Comparison of ENCODE assay signal across 8 mouse cellular contexts in genomic region chr7:114317389-114317792, GRCm38 (mm10). TPM values are rescaled to one million over a fixed set of nuclear protein-coding genes. Genes with fewer than 3 reads are reported as not detected.
DNase-seq lines count a peak whose midpoint lies in the region; TF ChIP-seq lines count a peak whose summit lies in the region.

No protein-coding gene starts in this region.

- no peak overlapping the region for H3ac ChIP-seq in myocyte (ENCODE audit: control insufficient read depth, insufficient read length)

- H3K4me2 ChIP-seq in myocyte (ENCODE audit: low read depth) = peak overlapping the region; percentile 39

- H3K79me2 ChIP-seq in myocyte (ENCODE audit: control insufficient read depth, insufficient read depth) = no peaks in the 10 kb centered on the region

- H3K36me3 ChIP-seq in kidney, adult 2 months (ENCODE audit: control insufficient read depth, insufficient read depth, low read length) = no peaks in the 10 kb centered on the region
- H3K36me3 ChIP-seq in myocyte (ENCODE audit: control insufficient read depth, insufficient read depth) = no peaks in the 10 kb centered on the region

- peak; percentile 47 for DNase-seq in kidney, adult 2 months
- DNase-seq in kidney, adult 18-20 months = no peak
- DNase-seq in NIH3T3 (ENCODE audit: low read depth) = peak; percentile 20
- peak; percentile 73 for DNase-seq in heart, adult 8-10 months (ENCODE audit: low spot score)
- DNase-seq in kidney, postnatal 36 days = peak; percentile 31 to 43
- DNase-seq in urinary bladder, postnatal 36 days (ENCODE audit: low spot score in 2 of 2) = peak; percentile 44 to 47
- no peak for DNase-seq in cerebellum, adult 18-20 months

- no peak overlapping the region for H3K4me3 ChIP-seq in kidney, adult 2 months (ENCODE audit: insufficient read depth, low read depth, low read length)
- no peak overlapping the region for H3K4me3 ChIP-seq in myocyte

- H3K27ac ChIP-seq in kidney, adult 2 months (ENCODE audit: insufficient read depth, low read depth, low read length) = peak overlapping the region; percentile 51; the same call in 1 of the 2 replicates

- WGBS in kidney, adult 2 months = 49% methylated on average over 5 of the region's 5 CpGs

- TF ChIP-seq CTCF in kidney, adult 2 months (conservative IDR thresholded peaks at IDR 0.05; ENCODE audit: insufficient read depth, insufficient read length, low read depth, low read length) = no peak

- H3K4me1 ChIP-seq in kidney, adult 2 months (ENCODE audit: control insufficient read depth, insufficient read depth, low read length) = no peaks in the 10 kb centered on the region; the same call in 1 of the 2 replicates

- no peaks in the 10 kb centered on the region for H3K27me3 ChIP-seq in kidney, adult 2 months (replicated peaks; ENCODE audit: control insufficient read depth, insufficient read depth, low read length)
- no peaks in the 10 kb centered on the region for H3K27me3 ChIP-seq in myocyte (ENCODE audit: control insufficient read depth, insufficient read depth, insufficient read length)

- no peak for TF ChIP-seq POLR2A in kidney, adult 2 months (IDR thresholded peaks at IDR 0.05; ENCODE audit: low read depth, low read length)
- TF ChIP-seq POLR2A in myocyte (IDR thresholded peaks at IDR 0.05; ENCODE audit: insufficient read length, low read depth) = no peak

TF ChIP-seq in myocyte, 11 proteins besides CTCF, POLR2A, EP300 and RAD21:
- TF ChIP-seq MYOD1 (IDR thresholded peaks at IDR 0.05; ENCODE audit: control insufficient read depth in 1 of 3, insufficient read length in 2 of 3, low read depth in 2 of 3) (no peak), CEBPB (IDR thresholded peaks at IDR 0.05; ENCODE audit: insufficient read depth, poor library complexity, severe bottlenecking) (no peak), TCF3 (IDR thresholded peaks at IDR 0.05; ENCODE audit: insufficient read length, low read depth) (no peak), POLR2AphosphoS2 (IDR thresholded peaks at IDR 0.05; ENCODE audit: insufficient read length, low read depth) (no peak), MAX (IDR thresholded peaks at IDR 0.05; ENCODE audit: low read depth) (no peak), TCF12 (IDR thresholded peaks at IDR 0.05; ENCODE audit: insufficient read depth, poor library complexity, severe bottlenecking) (no peak), USF1 (IDR thresholded peaks at IDR 0.05; ENCODE audit: low read depth) (no peak), SRF (IDR thresholded peaks at IDR 0.05; ENCODE audit: control insufficient read depth, insufficient read length, low read depth) (no peak)

RNA-seq across cellular contexts. Expression of gene Psma1, which starts 41.5 kb away (rescaled TPM):
- polyA plus RNA-seq in kidney, adult 2 months (2012; rRNA removed) = 88.7 and 115 TPM in 2 replicates
- 100 to 1,000 TPM; 129 to 150 (median 143) TPM for total RNA-seq in heart, adult 8-10 months (2022)
- 104 TPM for polyA plus RNA-seq in myocyte (2012; fragmentation: generic; extraction: Trizol)

Comparison
In these comparisons a context has a peak if more than half of its experiments do, and no peak if none do; other contexts are left out.
1. DNase-seq: peak in kidney, adult 2 months (single experiment), NIH3T3 (single experiment), heart, adult 8-10 months (single experiment), kidney, postnatal 36 days (2 of 2) and urinary bladder, postnatal 36 days (2 of 2); none in kidney, adult 18-20 months (single experiment) and cerebellum, adult 18-20 months (0 of 2).